In the genomic region with DNA sequence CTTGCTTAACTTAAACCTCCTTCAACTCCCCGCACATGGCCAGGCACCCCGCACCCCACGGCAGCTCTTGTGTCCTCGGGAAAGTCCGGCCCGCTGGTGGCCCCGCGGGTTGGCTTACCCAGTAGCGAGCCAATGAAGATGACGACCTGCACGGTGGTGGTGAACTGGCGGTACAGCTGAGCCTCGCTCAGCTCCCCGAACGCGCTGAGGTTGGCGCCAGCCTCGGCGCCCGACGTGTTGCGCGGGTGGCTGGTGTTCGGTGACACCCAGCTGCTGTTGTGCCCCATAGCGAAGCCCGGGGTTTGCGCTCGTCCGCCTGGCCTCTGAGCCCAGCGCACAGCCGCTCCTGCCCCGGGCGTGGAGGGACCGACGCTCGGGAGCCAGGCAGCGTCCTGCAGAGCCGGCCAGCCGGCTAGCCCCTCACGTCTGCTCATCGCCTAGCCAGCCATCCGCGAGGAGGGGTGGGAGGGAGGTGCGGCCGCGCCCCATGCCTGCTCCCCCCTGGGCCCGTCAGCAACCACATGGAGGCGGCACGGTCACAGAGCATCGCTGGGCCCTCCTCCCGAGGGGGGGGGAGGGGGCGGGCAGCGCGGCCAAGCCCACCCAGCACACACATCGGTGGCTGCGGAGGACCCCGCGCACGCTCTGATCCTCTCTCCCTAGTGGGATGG, we compare ENCODE assay signal across 7 mouse cellular contexts. TPM values are rescaled to one million over a fixed set of nuclear protein-coding genes. Genes with fewer than 3 reads are reported as not detected.
DNase-seq lines count a peak whose midpoint lies in the region; ATAC-seq lines count a peak whose summit lies in the region.

A gene (minus strand): TSS at position 519 of the 671 bp plus-strand sequence.

- no peaks in the 10 kb centered on the region for H3K9me3 ChIP-seq in midbrain, embryonic 13.5 days

- H3K36me3 ChIP-seq in midbrain, embryonic 13.5 days, result no peaks in the 10 kb centered on the region

- H3K27ac ChIP-seq in midbrain, embryonic 13.5 days, result peak within 1 kb of the TSS; percentile 44; the same call in 1 of the 2 replicates

- intact Hi-C loops in left cerebral cortex, postnatal 4 days (cut with DNase I), result no loop called here

- under 1% methylated on average over 48 of the region's 59 CpGs for WGBS in midbrain, embryonic 13.5 days

- H3K9ac ChIP-seq in midbrain, embryonic 13.5 days (replicated peaks), result peak within 1 kb of the TSS; percentile 56

- ATAC-seq in inflammation-experienced regulatory T-cells, adult 6 months, result peak; percentile 30
- peak; percentile 90 for ATAC-seq in midbrain, embryonic 13.5 days

- H3K27me3 ChIP-seq in midbrain, embryonic 13.5 days, result peaks cover 45% of the 10 kb centered on the region

- peaks cover 18% of the 10 kb centered on the region for H3K4me1 ChIP-seq in midbrain, embryonic 13.5 days (replicated peaks)

- DNase-seq in adrenal gland, adult 18-20 months (ENCODE audit: low spot score in 2 of 2), result peak; percentile 29 to 30
- peak; percentile 66 for DNase-seq in cerebellum, adult 9-10 months
- DNase-seq in frontal cortex, postnatal 14 days (ENCODE audit: low spot score in 2 of 2), result peak; percentile 31 to 33
- DNase-seq in left cerebral cortex, postnatal 4 days, result peak; percentile 57
- peak; percentile 8 to 39 for DNase-seq in spleen, postnatal 10 days (ENCODE audit: low spot score in 2 of 2)

- peak within 1 kb of the TSS; percentile 86 for H3K4me2 ChIP-seq in midbrain, embryonic 13.5 days (replicated peaks)

- peak within 1 kb of the TSS; percentile 54 for H3K4me3 ChIP-seq in midbrain, embryonic 13.5 days (replicated peaks)

RNA-seq across cellular contexts. Expression of the gene that starts here (rescaled TPM):
- 1 to 10 TPM; 5.1 to 5.7 TPM for total RNA-seq in adrenal gland, adult 18-20 months (2021)
- under 1 TPM in 1 of 3 experiments, not detected in 2; 0.11 TPM for polyA plus RNA-seq in inflammation-experienced regulatory T-cells, adult 6 months (2017; shearing (Covaris generic))
- total RNA-seq in left cerebral cortex, postnatal 4 days (2021), result 10 to 100 TPM; 11.2 to 13.3 TPM
- 1.9 and 2.1 TPM in 2 replicates for polyA plus RNA-seq in midbrain, embryonic 13.5 days (2015; fragmentation: Nextera tagmentation; extraction: Ambion mirVana)

Comparison
In these comparisons a context has a peak if more than half of its experiments do, and no peak if none do; other contexts are left out.
1. Peak in every context shown above with its lines: DNase-seq, ATAC-seq, H3K4me3 ChIP-seq and H3K27ac ChIP-seq.
2. Peak in ATAC-seq in inflammation-experienced regulatory T-cells, adult 6 months; RNA of the gene not detected or under 1 TPM.